Mouse (Mus musculus) myocyte (in vitro differentiated cells): ENCODE measurements around the gene Lrfn2.

Source experiments
- MAX ChIP-seq: IDR thresholded peaks from one replicate; pipeline ENCODE4 v1.6.1; 2011; ENCODE audit warnings: low read depth, mild to moderate bottlenecking, control low read depth
- MYOG ChIP-seq, 3 experiments: IDR thresholded peaks; one replicate each; pipeline ENCODE4 v1.6.1; 2011; ENCODE audit warnings: control low read depth in 2 of 3, low read depth in 2 of 3, mild to moderate bottlenecking in 2 of 3; ENCODE audit not compliant: insufficient read length in 2 of 3, control insufficient read depth in 1 of 3, insufficient read depth in 1 of 3
- POLR2A ChIP-seq: IDR thresholded peaks from one replicate; pipeline ENCODE4 v1.6.1; 2011; ENCODE audit warnings: low read depth, mild to moderate bottlenecking, control low read depth, moderate library complexity; ENCODE audit not compliant: insufficient read length
- USF1 ChIP-seq: IDR thresholded peaks from one replicate; pipeline ENCODE4 v1.6.1; 2011; ENCODE audit warnings: low read depth, mild to moderate bottlenecking, control low read depth, moderate library complexity

DNA sequence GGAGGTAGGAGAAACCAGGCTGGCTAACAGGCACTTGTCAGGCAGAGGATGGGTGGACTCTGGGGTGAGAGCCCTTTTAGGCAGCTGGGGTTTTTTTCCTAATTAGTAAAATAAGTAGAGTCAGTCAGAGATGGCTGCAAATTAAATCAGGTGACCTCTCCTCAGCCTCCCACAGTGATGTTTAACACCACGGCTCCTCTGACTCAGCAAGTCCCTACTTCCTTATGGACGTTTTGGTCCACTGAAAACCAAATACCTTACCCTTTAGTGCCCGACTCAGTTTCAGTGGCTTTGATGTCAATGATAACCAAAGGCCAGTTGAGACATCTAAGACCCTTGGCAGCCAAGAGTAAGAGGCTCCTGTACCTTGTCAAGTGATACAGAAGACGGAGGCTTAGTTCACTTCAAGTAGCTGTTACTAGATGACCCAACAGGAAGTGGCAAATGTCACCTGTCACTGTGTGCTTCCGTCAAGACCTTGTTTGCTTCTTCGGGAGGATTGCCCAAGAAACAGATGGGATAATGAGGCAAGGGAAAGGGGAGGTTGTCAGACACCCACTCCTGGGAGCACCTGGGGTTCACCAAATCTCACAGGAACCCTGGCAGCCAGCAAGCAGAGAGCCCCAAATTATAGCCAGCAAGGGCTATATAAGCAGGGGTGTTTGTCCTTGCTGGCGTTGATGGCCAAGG, 77.3 kb downstream of the Lrfn2 start:
- TF ChIP-seq POLR2A (no peak), MAX (no peak), MYOG (IDR thresholded peaks at IDR 0.05; ENCODE audit: control insufficient read depth in 1 of 3, insufficient read depth in 1 of 3, insufficient read length in 2 of 3, low read depth in 2 of 3) (no peak), USF1 (no peak)
